22 mouse cellular contexts compared by ENCODE assay signal in the genomic region with DNA sequence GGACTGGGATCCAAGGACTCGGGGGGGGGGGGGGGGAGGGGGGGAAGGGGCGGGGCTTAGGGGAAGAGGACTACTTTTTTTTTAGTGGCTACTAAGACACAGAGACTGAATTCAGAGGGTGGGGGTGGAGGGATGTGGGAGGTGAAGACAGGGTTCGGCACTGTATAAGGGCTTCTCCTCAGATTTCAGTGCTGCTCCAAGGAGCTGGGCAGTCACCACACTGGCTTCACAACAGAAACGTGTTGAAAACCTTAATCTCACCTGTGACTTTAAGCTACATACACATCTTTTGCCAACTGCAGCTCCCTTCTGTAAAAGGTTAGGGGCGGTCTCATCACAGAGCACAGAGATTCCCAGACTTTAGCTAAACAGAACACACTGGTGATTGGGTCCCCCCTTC. TPM values are rescaled to one million over a fixed set of nuclear protein-coding genes. Genes with fewer than 3 reads are reported as not detected.
"Had no signal": no experiment of that assay in that cellular context is flagged by ENCODE, and none has a peak within 500 bp of the region (broad histone marks: within the 10 kb centered on the region; RNA-seq: fewer than 3 reads in every experiment).

No protein-coding gene starts in this region.

- DNase-seq: lung, adult 2 months; lung, postnatal 14 days; lung, postnatal 36 days; right cerebral cortex, postnatal 14 days; thymus, adult 2 months; thymus, postnatal 25 days; thymus, postnatal 4 days had no signal

- H3K9ac ChIP-seq: lung, embryonic 15.5 days; midbrain, embryonic 13.5 days; midbrain, embryonic 15.5 days; neural tube, embryonic 12.5 days; stomach, embryonic 15.5 days had no signal

- H3K36me3 ChIP-seq: lung, embryonic 15.5 days; midbrain, embryonic 13.5 days; midbrain, embryonic 15.5 days; neural tube, embryonic 12.5 days; stomach, embryonic 15.5 days had no signal

- H3K4me2 ChIP-seq: lung, embryonic 15.5 days; midbrain, embryonic 11.5 days; midbrain, embryonic 13.5 days; midbrain, embryonic 15.5 days; neural tube, embryonic 12.5 days; stomach, embryonic 15.5 days had no signal

- ATAC-seq: midbrain, embryonic 13.5 days; midbrain, embryonic 15.5 days had no signal

- H3K9me3 ChIP-seq: lung, embryonic 15.5 days; megakaryocyte, embryonic 14.5 days; midbrain, embryonic 13.5 days; midbrain, embryonic 15.5 days; neural tube, embryonic 12.5 days; stomach, embryonic 15.5 days had no signal

- H3K27me3 ChIP-seq: lung, embryonic 15.5 days; midbrain, embryonic 13.5 days; midbrain, embryonic 15.5 days; neural tube, embryonic 12.5 days; stomach, embryonic 15.5 days had no signal

- H3K4me1 ChIP-seq: lung, embryonic 15.5 days; midbrain, embryonic 13.5 days; midbrain, embryonic 15.5 days; neural tube, embryonic 12.5 days; stomach, embryonic 15.5 days had no signal

- H3K27ac ChIP-seq: lung, embryonic 15.5 days; macrophage; midbrain, embryonic 13.5 days; midbrain, embryonic 15.5 days; neural tube, embryonic 12.5 days; stomach, embryonic 15.5 days; stomach, postnatal 0 days had no signal

- H3K4me3 ChIP-seq: lung, embryonic 15.5 days; megakaryocyte, embryonic 14.5 days; midbrain, embryonic 13.5 days; midbrain, embryonic 15.5 days; neural tube, embryonic 12.5 days; stomach, embryonic 15.5 days had no signal

RNA-seq across cellular contexts. Expression of a gene that starts 0.9 kb away (rescaled TPM):
- polyA plus RNA-seq: lung, adult 2 months; lung, embryonic 15.5 days; macrophage; midbrain, embryonic 11.5 days; midbrain, embryonic 13.5 days; midbrain, embryonic 15.5 days; spleen, adult 2 months; stomach, embryonic 15.5 days; stomach, postnatal 0 days; urinary bladder, adult 2 months had no signal

RNA-seq across cellular contexts. Expression of a gene that starts 20.3 kb away (rescaled TPM):
- polyA plus RNA-seq: lung, adult 2 months; lung, embryonic 15.5 days; lung, postnatal 0 days; macrophage; midbrain, embryonic 11.5 days; midbrain, embryonic 13.5 days; midbrain, embryonic 15.5 days; midbrain, postnatal 0 days; neural tube, embryonic 12.5 days; neural tube, embryonic 14.5 days; spleen, adult 2 months; stomach, embryonic 15.5 days; stomach, postnatal 0 days; testis, adult 2 months; thymus, adult 2 months; urinary bladder, adult 2 months had no signal

RNA-seq across cellular contexts. Expression of a gene that starts 33.9 kb away (rescaled TPM):
- polyA plus RNA-seq: lung, adult 2 months; lung, embryonic 15.5 days; lung, postnatal 0 days; macrophage; midbrain, embryonic 11.5 days; midbrain, embryonic 13.5 days; midbrain, embryonic 15.5 days; midbrain, postnatal 0 days; neural tube, embryonic 12.5 days; neural tube, embryonic 14.5 days; spleen, adult 2 months; stomach, embryonic 15.5 days; stomach, postnatal 0 days; testis, adult 2 months; thymus, adult 2 months; urinary bladder, adult 2 months had no signal
